Mouse (Mus musculus) neural tube, embryonic 10.5 days (tissue): ENCODE results near the gene Tent4a.
"Not testable (repeated sequence)": the region's sequence is repeated elsewhere in the genome, so short reads cannot be mapped to it uniquely, and the experiment has no call there.

Experiments used
- DNase-seq: peaks from one replicate; pipeline ENCODE4 v3.0.0-alpha.2; 2017; ENCODE audit warnings: low spot score; ENCODE audit errors: extremely low spot score

Gene Tent4a

GRCm38 (mm10) chr13:69534334-69534653, at the start of gene Tent4a:
TSS of gene Tent4a (minus strand) at chr13:69534617.
- no peak for DNase-seq

DNA sequence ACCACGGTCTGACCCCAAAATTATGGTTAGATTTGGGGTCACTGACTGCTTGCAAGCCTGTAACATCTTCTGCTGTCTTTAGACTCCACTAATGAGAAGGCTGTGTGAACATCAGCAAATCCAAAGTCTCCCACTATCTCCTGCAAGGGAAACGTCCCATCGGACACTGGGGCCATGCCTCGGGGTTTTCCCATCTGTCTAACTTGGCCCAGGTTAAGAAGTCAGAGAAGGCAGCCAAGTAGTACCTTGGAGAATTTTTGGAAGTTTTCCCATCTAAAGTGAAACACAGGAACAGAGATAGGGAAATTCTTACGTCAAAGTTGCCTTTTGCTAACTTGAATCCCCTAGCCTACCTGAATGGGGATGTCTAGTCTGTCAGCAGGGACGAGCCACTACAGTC, 49.2 kb upstream of the Tent4a start:
- DNase-seq, result no peak

DNA sequence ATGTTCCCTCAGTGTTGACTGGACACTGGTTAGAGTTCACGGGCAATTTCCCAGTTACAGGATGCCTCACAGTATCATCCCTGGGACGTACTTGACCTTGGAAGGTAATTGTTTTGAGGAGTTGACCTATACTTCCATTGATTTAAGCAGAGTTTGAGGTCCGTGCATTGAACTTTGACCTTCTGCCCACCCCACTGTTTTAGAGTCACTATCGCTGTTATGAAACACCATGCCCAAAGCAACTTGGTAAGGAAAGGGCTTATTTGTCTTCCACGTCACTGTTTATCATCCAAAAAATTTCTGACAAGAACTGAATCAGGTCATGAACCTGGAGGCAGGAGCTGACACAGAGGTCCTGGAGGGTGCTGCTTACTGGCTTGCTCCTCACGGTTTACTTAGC, 48.0 kb upstream of the Tent4a start:
- DNase-seq, result no peak

- DNase-seq, result no peak
Measured at GRCm38 (mm10) chr13:69577181-69577834, 42.9 kb upstream of the Tent4a start.

GRCm38 (mm10) chr13:69576676-69577075, 42.3 kb upstream of the Tent4a start:
- no peak for DNase-seq

DNA sequence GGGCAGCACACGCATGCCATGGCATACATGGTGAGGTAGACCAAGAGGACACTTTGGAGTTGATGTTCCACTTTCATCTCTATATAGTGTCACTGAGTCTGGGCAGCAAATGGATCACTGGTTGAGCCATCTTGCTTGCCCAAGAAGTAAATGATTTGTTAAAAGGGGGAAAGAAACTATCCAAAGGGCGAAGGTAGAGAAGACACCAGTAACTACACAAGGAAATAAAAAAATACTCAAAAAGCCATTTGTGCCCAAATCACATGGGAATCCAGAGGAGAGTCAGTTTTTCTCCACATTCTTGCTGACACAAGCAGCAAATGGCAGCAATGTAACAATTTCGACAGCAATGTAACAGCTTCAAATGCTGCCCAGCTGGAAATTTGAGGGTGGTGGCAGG, 38.2 kb upstream of the Tent4a start:
- DNase-seq, result no peak

DNA sequence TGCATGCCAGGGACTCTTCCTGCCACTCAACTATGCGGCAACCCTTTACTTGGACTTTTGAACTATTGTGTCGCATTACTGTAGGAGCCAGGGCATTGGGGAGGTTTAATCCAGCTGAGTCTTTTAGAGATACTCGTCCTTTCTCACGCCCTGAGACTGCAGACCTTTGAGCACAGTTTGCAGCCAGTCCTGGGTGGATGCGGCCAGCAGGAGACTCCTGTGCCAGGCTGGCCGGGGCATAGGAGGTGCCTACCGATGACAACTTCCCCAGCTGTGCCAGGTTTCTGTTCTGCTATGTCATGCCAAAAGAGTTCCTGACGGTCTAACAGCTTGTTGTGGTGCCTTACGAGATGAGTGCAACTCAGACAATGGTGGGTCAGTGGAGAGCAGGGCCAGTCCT, 34.8 kb upstream of the Tent4a start:
- no peak for DNase-seq

- DNase-seq, result not testable (repeated sequence)
Measured at GRCm38 (mm10) chr13:69565401-69565800, 31.0 kb upstream of the Tent4a start.

DNA sequence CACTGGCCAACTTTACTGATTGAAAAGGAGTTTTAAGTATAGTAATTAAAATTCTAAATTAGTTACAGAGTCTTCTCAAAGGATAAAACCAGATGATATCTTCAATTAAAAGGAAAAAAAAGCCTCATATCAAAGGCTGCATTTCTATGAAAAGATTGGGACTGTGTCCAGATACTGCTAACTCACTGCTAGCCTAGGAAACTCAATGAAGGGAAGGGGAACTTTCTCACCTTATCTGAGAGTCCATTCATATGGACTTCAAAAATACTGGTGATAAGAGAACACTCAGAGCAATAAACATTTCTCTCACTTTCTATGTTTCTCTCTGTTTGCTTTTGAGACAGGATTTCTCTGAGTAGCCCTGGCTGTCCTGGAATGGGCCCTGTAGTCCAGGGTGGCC, 30.2 kb upstream of the Tent4a start:
- DNase-seq, result no peak

DNA sequence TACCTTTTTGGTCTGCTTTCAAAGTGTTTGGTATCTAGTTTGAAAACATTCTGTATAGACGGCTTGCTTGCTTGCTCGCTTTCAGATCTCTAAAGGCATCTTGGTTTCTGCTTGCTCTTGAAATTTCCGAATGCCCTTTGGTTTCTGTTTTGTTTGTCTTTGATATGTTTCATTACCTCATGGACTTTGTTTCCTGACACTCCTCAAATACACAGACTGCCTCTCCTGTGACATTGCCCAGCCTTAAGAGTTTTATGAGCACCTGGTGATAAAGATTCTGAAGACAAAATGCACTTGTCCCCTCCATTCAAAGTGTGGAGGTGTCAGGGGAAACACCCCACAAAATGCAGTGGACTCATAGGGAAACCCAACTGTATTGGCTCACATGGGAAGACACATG, 29.5 kb upstream of the Tent4a start:
- no peak for DNase-seq

DNA sequence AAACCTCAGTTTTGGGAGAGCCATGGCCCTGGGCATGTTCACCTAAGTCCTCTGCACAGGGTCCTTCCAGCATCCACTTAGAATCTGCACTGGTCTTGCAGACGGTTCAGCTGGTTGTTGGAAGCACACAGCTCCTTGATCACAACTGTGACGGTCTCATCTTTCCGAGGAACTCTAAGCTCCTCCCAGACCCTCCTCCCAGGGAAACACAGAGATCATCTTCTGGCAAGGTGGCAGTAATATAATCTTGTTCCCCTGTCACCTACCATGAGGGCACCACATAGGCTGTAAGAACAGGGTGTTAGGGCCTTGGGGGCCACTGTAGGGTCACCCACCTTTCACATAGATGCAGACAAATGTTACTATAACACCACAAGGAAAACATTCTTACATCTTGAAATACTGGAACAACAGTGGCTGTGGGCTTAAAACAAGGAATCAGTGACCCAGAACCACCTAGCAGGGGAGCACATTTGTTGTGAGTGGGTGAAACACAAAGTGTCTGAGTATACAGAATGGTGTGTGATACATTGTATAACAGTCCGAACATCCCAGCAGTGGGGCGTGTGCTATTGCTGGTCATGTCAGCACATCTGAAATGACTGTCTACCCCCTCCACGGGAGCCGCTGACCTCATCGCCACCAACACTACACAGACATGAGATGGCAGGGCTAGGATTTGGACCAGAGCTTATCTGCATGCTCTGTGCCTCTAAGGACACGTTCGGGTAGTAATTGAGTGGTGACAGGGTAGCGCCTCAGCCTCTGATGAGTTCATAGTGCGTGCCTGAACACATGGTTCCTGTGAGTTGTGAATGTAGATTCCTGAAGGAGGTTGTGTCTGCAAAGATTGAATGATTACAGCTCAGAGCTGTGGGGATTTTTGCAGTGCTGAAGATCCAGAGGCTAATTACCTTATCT, 28.5 kb upstream of the Tent4a start:
- DNase-seq, result no peak

DNA sequence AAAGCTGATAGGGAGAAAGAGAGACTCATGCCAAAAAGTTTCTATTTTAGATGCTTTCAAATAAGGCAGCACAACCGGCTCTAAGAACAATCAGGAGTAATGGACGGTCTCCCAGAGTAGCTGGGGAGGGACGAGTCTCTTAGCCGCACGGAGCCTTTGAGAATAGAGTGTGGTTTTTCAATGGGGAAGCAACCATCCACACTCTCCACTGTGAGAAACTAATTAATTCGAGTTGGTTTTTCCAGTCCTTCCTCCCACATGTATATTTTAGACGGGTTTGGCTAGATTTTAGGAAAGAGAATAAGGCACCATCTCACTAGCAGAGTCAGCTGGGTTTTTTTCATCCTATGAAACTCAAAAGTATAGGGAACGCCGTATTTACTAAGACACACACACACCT, 27.6 kb upstream of the Tent4a start:
- no peak for DNase-seq

GRCm38 (mm10) chr13:69559291-69559961, 25.0 kb upstream of the Tent4a start:
- DNase-seq, result peak; percentile 17

GRCm38 (mm10) chr13:69558098-69558660, 23.8 kb upstream of the Tent4a start:
- no peak for DNase-seq

DNA sequence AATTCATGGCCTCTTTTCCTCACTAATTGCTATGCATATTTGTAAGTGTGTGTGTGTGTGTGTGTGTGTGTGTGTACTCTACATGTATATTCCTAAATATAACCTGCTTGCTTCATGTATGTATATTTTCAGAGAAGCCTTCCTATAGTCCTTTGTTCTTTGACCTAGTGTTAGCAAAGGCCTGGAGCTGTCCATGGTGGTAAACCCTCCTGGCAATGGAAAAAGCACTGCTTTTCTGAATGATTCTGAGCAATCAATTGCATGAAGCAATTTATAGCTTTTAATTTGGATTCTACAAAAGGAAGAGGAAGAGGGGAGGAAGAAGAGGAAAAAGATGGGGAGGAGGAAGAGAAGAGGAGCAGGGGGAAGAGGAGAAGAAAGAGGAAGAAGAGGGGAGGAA, 22.3 kb upstream of the Tent4a start:
- no peak for DNase-seq

DNA sequence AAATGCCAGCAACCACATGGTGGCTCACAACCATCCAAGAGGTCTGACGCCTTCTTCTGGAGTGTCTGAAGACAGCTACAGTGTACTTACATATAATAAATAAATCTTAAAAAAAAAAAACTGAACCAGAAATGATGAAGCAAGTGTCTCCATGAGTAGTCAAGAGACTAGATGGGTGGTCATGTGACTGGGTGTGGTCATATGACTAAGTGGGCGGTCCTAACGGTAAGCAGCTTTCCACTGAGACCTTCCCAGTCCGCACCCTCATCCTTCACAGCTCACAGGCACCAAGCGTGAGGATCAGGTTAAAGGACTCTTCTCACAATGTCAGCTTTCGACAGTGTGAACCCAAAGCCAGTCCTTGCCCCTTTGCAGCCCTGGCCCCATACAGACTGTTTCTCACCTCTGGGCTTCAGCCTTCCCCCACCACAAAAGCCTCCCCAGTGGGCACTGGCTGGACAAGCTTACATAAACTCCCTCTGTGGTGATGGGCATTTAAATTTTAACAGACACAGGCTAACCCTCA, 21.6 kb upstream of the Tent4a start:
- DNase-seq, result no peak

GRCm38 (mm10) chr13:69555045-69555444, 20.6 kb upstream of the Tent4a start:
- DNase-seq, result no peak

DNA sequence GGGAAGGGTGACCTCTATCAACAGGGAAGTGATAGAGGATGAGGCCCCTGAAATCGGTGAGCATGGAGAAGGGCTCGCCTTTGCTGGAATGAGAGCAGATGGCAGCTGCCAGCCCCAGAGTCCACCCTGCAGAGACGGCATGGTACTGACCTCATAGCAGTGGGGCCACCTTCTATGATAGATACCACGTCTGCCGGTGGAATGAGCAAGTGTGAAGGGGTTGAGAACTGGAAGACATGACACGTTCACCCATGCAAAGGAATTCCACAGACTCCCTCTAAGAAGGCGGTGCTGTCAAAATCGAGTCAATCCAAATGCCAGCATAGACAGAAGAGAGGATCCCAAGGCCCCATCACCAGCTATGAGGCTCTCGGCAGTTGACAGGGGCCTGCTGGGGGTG, 19.8 kb upstream of the Tent4a start:
- no peak for DNase-seq

GRCm38 (mm10) chr13:69553024-69553423, 18.6 kb upstream of the Tent4a start:
- DNase-seq, result peak; percentile 64

DNA sequence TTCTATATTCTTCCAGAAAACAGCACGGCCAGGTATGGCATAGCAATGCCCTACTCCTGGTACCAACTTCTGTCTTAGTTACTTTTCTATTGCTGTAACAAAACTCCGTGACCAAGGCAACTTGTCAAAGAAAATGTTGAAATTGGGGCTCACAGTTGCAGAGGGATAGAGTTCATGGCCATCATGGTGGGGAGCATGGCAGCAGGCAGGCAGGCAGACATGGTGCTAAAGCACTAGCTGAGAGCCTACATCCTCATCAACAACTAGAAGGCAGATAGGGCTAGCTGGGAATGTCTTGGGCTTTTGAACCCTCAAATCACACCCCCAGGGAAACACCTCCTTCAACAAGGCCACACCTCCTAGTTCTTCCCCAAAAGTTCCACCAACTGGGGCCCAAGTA, 16.4 kb upstream of the Tent4a start:
- no peak for DNase-seq

DNA sequence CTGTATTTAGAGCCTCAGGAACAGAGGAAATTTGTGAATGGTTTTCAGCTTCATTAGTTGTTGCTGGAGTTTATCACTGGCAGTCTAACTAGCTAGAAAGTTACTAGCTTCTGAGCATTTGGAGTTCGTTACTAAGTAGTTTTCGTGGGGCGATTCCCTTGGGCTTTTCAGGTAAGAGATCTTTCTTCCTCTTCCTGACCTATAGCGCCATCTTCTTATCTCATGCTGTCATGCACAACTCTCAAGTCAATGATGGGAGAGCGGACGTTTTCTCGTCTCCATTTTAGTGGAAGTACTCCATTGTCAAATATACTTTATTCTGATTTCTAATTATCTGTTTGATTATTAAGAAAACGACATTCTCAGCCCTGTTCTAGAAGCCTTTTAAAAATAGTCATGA, 15.6 kb upstream of the Tent4a start:
- DNase-seq, result no peak
